In the genomic region with DNA sequence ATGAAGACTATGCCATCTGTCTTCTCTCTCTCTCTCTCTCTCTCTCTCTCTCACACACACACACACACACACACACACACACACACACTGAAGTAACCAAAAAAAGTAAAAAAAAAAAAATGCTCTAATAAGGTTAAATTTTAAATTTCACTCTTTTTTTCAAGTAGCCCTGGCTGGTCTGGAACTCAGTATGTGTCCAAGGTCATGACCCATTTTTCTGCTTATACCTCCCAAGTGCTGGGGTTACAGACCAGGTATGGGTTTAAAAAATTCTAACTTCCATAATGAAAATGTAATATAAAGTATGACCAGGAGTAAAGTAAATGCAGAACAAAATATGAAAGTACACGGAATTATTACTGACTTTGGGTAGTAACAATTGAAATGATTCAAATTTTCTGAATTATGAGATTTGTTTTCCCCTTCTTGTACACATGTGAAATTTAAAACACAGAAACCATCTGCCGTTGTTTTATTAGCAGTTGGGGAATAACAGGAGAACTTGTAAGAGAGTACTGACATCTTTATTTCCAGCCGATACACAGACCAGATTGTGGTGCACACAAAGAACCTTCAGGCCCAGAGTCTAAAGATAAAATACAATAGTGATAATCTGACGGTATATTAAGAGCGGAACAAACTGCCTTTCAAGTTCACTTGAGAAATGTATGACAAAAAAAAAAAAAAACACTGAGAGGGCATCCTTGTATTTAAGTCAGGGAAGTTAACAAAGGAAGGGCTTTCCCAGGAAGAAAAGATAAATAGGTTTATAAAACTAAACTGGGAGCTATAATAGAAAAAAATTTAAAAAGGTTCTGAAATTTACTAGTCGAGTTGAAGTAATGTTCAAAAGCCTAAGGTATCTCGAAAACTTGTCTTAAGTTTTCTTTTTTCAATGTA, we compare ENCODE assay signal across 8 mouse cellular contexts. TPM values are rescaled to one million over a fixed set of nuclear protein-coding genes. Genes with fewer than 3 reads are reported as not detected.
DNase-seq lines count a peak whose midpoint lies in the region; ATAC-seq and TF ChIP-seq lines count a peak whose summit lies in the region.

No protein-coding gene starts in this region.

- peak overlapping the region; percentile 99 for H3K27ac ChIP-seq in heart, embryonic 12.5 days (ENCODE audit: poor library complexity, severe bottlenecking)
- H3K27ac ChIP-seq in forebrain, embryonic 16.5 days (ENCODE audit: low read length) = peak overlapping the region; percentile 99
- H3K27ac ChIP-seq in liver, postnatal 0 days (ENCODE audit: low read depth) = peak overlapping the region; percentile 100

- H3K9me3 ChIP-seq in heart, embryonic 12.5 days (replicated peaks) = no peaks in the 10 kb centered on the region
- H3K9me3 ChIP-seq in E14TG2a.4 (ENCODE audit: low read length) = no peaks in the 10 kb centered on the region
- H3K9me3 ChIP-seq in forebrain, embryonic 16.5 days (ENCODE audit: control insufficient read depth, low read length) = no peaks in the 10 kb centered on the region
- no peaks in the 10 kb centered on the region for H3K9me3 ChIP-seq in liver, postnatal 0 days (ENCODE audit: low read length)

- no peak for ATAC-seq in heart, embryonic 12.5 days (ENCODE audit: insufficient number of reproducible peaks, low FRiP score)
- no peak for ATAC-seq in forebrain, embryonic 16.5 days
- ATAC-seq in liver, postnatal 0 days = no peak

- TF ChIP-seq EP300 in liver, postnatal 0 days (IDR thresholded peaks at IDR 0.05; ENCODE audit: low read depth) = no peak

- H3K27me3 ChIP-seq in heart, embryonic 12.5 days (replicated peaks) = no peaks in the 10 kb centered on the region
- no peaks in the 10 kb centered on the region for H3K27me3 ChIP-seq in E14TG2a.4 (ENCODE audit: insufficient read depth, low read length)
- no peaks in the 10 kb centered on the region for H3K27me3 ChIP-seq in forebrain, embryonic 16.5 days (replicated peaks; ENCODE audit: control insufficient read depth, insufficient read depth, low read length)
- H3K27me3 ChIP-seq in liver, postnatal 0 days (ENCODE audit: insufficient read depth, low read length) = no peaks in the 10 kb centered on the region

- peak overlapping the region; percentile 91 for H3K4me3 ChIP-seq in heart, embryonic 12.5 days
- peak overlapping the region; percentile 88 for H3K4me3 ChIP-seq in E14TG2a.4 (replicated peaks; ENCODE audit: low read length)
- H3K4me3 ChIP-seq in forebrain, embryonic 16.5 days (replicated peaks; ENCODE audit: low read length) = peak overlapping the region; percentile 89
- peak overlapping the region; percentile 99 for H3K4me3 ChIP-seq in liver, postnatal 0 days (ENCODE audit: low read depth, low read length)

- TF ChIP-seq CTCF in E14TG2a.4 (conservative IDR thresholded peaks at IDR 0.05; ENCODE audit: low read length) = no peak
- TF ChIP-seq CTCF in liver, postnatal 0 days (IDR thresholded peaks at IDR 0.05; ENCODE audit: low read depth) = no peak

- peak overlapping the region; percentile 95; the same call in 1 of the 2 replicates for H3K9ac ChIP-seq in heart, embryonic 12.5 days
- H3K9ac ChIP-seq in forebrain, embryonic 16.5 days (replicated peaks; ENCODE audit: low read depth, low read length) = peak overlapping the region; percentile 90
- H3K9ac ChIP-seq in liver, postnatal 0 days (replicated peaks) = peak overlapping the region; percentile 100

- peak overlapping the region; percentile 66 for H3K4me2 ChIP-seq in heart, embryonic 12.5 days
- H3K4me2 ChIP-seq in forebrain, embryonic 16.5 days (ENCODE audit: low read length) = peak overlapping the region; percentile 67
- H3K4me2 ChIP-seq in liver, postnatal 0 days (ENCODE audit: low read depth, low read length) = peak overlapping the region; percentile 75

- WGBS in heart, embryonic 12.5 days = 21% methylated on average over 7 of the region's 7 CpGs
- 14% methylated on average over 7 of the region's 7 CpGs for WGBS in forebrain, embryonic 16.5 days
- 31% methylated on average over 7 of the region's 7 CpGs for WGBS in liver, postnatal 0 days (ENCODE audit: insufficient replicate concordance)

- peaks cover 6% of the 10 kb centered on the region for H3K36me3 ChIP-seq in heart, embryonic 12.5 days
- peaks cover 6% of the 10 kb centered on the region for H3K36me3 ChIP-seq in E14TG2a.4 (ENCODE audit: insufficient read depth, low read length)
- H3K36me3 ChIP-seq in forebrain, embryonic 16.5 days (ENCODE audit: control insufficient read depth, insufficient read depth) = peaks cover 2% of the 10 kb centered on the region
- peaks cover 7% of the 10 kb centered on the region for H3K36me3 ChIP-seq in liver, postnatal 0 days (replicated peaks; ENCODE audit: insufficient read depth, low read length)

- no peak for DNase-seq in heart, adult 9 months (ENCODE audit: low spot score in 2 of 2)
- DNase-seq in liver, postnatal 0 days = no peak
- no peak for DNase-seq in retina, embryonic 14.5 days (ENCODE audit: low spot score)
- DNase-seq in adrenal gland, postnatal 36 days = no peak
- no peak for DNase-seq in adrenal gland, adult 8-10 months

- H3K4me1 ChIP-seq in heart, embryonic 12.5 days (replicated peaks) = peaks cover 15% of the 10 kb centered on the region
- peaks cover 54% of the 10 kb centered on the region for H3K4me1 ChIP-seq in E14TG2a.4 (replicated peaks; ENCODE audit: low read depth, low read length)
- H3K4me1 ChIP-seq in forebrain, embryonic 16.5 days (replicated peaks; ENCODE audit: control insufficient read depth, insufficient read depth, low read length) = peaks cover 5% of the 10 kb centered on the region; the same call in 1 of the 2 replicates
- peaks cover 17% of the 10 kb centered on the region for H3K4me1 ChIP-seq in liver, postnatal 0 days (ENCODE audit: insufficient read depth)

RNA-seq across cellular contexts. Expression of gene Hbp1, which starts 2.0 kb away (rescaled TPM):
- 93.7 and 97.0 TPM in 2 replicates for polyA plus RNA-seq in heart, embryonic 12.5 days (2016; fragmentation: Nextera tagmentation; extraction: Ambion mirVana)
- 83.3 and 96.3 TPM in 2 replicates for polyA plus RNA-seq in forebrain, embryonic 16.5 days (2015; fragmentation: Nextera tagmentation; extraction: Ambion mirVana)
- polyA plus RNA-seq in liver, postnatal 0 days (2015; fragmentation: Nextera tagmentation; extraction: Ambion mirVana) = 47.3 and 50.1 TPM in 2 replicates
- 100 to 1,000 TPM in 1 of 2 experiments, 10 to 100 TPM in 1; 63.6 to 125 TPM for total RNA-seq in adrenal gland, postnatal 36 days (2021)
- total RNA-seq in adrenal gland, adult 8-10 months (2022) = 100 to 1,000 TPM in 1 of 4 experiments, 10 to 100 TPM in 3; 84.3 to 114 (median 91.1) TPM
